Mouse (Mus musculus): ENCODE results near the gene Icam4. TPM values are rescaled to one million over a fixed set of nuclear protein-coding genes. Genes with fewer than 3 reads are reported as not detected.

The Icam4 gene
- total RNA-seq, 2 experiments from 2014 or later = 0.80 to 1.1 TPM

DNA sequence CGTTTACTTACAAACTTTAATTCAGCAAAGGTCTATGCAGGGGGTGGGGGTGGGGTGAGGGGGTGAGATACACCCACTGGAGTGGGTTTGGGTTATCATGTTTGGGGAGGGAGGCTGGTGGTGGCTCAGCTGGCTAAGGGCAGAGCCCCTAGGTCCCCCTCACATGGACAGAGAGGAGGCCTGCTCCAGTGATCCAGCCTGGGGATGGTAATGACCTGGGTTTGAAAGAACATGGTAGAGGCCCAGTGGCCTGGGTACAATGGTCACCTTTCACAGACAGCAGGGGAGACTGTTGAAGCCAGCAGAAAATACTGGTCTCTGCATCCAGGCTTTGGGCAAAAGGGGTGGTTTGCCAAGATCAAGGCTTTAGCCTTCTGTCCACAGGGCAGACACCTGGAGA, 45.0 kb downstream of the Icam4 start:
- intact Hi-C loops (cut with DNase I) = no loop called here
- no peak for DNase-seq (ENCODE audit: low spot score in 2 of 2)

DNA sequence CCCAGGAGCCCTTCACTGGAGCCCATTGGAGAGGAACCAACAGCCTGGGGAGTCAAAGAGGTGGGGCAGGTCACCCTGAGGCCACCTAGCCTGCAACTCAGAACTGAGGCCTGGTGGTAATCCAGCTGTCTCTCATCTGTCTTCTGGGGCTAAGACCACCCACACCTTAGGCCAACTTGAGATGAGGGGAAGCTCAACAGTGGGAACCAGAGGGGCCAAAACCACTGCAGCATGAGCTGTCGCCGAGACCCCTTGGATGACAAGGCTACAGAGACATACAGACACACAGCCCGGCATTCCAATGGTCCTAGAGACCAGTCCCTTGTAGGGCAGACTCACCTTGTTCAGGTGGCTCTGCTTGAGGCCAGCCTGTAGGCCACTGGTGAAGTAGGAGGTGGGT, 46.5 kb downstream of the Icam4 start:
- intact Hi-C loops (cut with DNase I) = no loop called here
- no peak for DNase-seq (ENCODE audit: low spot score in 2 of 2)

Small RNA genes within 50 kb of the gene (microRNA-seq; reads per million reads assigned to microRNA genes)
- gene Mir1900 (0 to 0.34 reads per million in 2 experiments), gene Mir7082 (0 to 2.4 reads per million in 2 experiments)

Other genes starting within 250 kb of the Icam4 start
- gene Col5a3, start 214.3 kb upstream of the Icam4 start, total RNA-seq (2021) = 1 to 10 TPM; 1.5 to 1.8 TPM
- not detected for gene Rdh8, start 210.9 kb upstream of the Icam4 start, total RNA-seq (2021)
- gene A230050P20Rik, start 160.7 kb upstream of the Icam4 start, total RNA-seq (2021) = 10 to 100 TPM; 60.1 to 69.1 TPM
- gene Angptl6, start 149.6 kb upstream of the Icam4 start, total RNA-seq (2021) = 10 to 100 TPM in 1 of 2 experiments, 1 to 10 TPM in 1; 9.0 to 10.2 TPM
- 10 to 100 TPM; 19.9 to 21.1 TPM for gene Ppan, start 141.2 kb upstream of the Icam4 start, total RNA-seq (2021)
- 100 to 1,000 TPM; 113 to 123 TPM for gene Eif3g, start 130.8 kb upstream of the Icam4 start, total RNA-seq (2021)
- gene Dnmt1, start 69.5 kb upstream of the Icam4 start, total RNA-seq (2021) = 10 to 100 TPM; 40.0 to 42.9 TPM
- gene S1pr2, start 52.6 kb upstream of the Icam4 start, total RNA-seq (2021) = 1 to 10 TPM; 2.2 to 2.8 TPM
- gene Mrpl4, start 26.6 kb upstream of the Icam4 start, total RNA-seq (2021) = 10 to 100 TPM; 61.5 to 64.2 TPM
- 1 to 10 TPM; 3.3 to 3.5 TPM for gene Icam1, start 13.4 kb upstream of the Icam4 start, total RNA-seq (2021)
- 100 to 1,000 TPM; 236 to 267 TPM for gene Icam5, start 2.7 kb downstream of the Icam4 start, total RNA-seq (2021)
- gene Zglp1, start 37.7 kb downstream of the Icam4 start, total RNA-seq (2021) = 1 to 10 TPM in 1 of 2 experiments, not detected in 1; 1.3 TPM
- 1 to 10 TPM; 1.5 to 2.6 TPM for gene Gm49373, start 43.7 kb downstream of the Icam4 start, total RNA-seq (2021)
- gene Fdx1l, start 44.2 kb downstream of the Icam4 start, total RNA-seq (2021) = 10 to 100 TPM; 59.2 to 63.0 TPM
- 1 to 10 TPM; 1.6 to 3.0 TPM for gene Gm38431, start 62.6 kb downstream of the Icam4 start, total RNA-seq (2021)
- 10 to 100 TPM; 26.4 to 27.9 TPM for gene Raver1, start 62.6 kb downstream of the Icam4 start, total RNA-seq (2021)
- 10 to 100 TPM; 11.6 to 12.7 TPM for gene Tyk2, start 101.9 kb downstream of the Icam4 start, total RNA-seq (2021)
- gene Cdc37, start 120.6 kb downstream of the Icam4 start, total RNA-seq (2021) = 100 to 1,000 TPM; 144 to 153 TPM
- gene Pde4a, start 136.3 kb downstream of the Icam4 start, total RNA-seq (2021) = 10 to 100 TPM; 88.9 to 94.4 TPM
- 10 to 100 TPM; 49.2 to 51.0 TPM for gene Keap1, start 210.0 kb downstream of the Icam4 start, total RNA-seq (2021)
- gene S1pr5, start 219.1 kb downstream of the Icam4 start, total RNA-seq (2021) = 1 to 10 TPM; 7.8 to 8.3 TPM
- 10 to 100 TPM; 40.7 to 49.2 TPM for gene Atg4d, start 235.9 kb downstream of the Icam4 start, total RNA-seq (2021)

Data from left cerebral cortex, postnatal 25 days (tissue).